Comparison of ENCODE assay signal across 22 mouse cellular contexts in the genomic region with DNA sequence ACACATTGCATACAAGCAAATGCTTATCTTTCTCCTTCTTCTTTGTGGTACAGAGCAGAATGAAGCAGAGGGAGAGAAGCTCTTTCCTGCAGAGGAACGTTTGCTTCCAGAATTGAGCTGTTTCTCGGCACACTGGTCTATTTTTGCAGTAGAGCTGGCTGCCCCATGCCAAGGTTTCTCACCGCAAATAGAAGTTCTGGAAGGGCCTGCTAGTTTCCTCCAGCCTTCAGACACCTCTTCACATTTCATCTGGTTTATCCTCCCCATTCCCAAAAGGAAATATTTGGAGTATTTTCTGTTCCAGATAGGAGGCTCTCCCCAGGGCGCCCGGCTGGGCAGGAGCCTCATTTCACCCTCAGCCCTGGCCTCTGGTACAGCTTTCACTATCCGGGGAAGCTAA.
A peak's percentile ranks its signal among the peaks of the same experiment; 100 is the strongest.
DNase-seq lines count a peak whose midpoint lies in the region; ATAC-seq lines count a peak whose summit lies in the region.
"Had no signal": no experiment of that assay in that cellular context is flagged by ENCODE, and none has a peak within 500 bp of the region (broad histone marks: within the 10 kb centered on the region; RNA-seq: fewer than 3 reads in every experiment).

No protein-coding gene starts in this region.

- no peaks in the 10 kb centered on the region for H3K36me3 ChIP-seq in hindbrain, embryonic 14.5 days (replicated peaks; ENCODE audit: control insufficient read depth, insufficient read depth)
- H3K36me3 ChIP-seq: embryonic facial prominence, embryonic 15.5 days; hindbrain, embryonic 10.5 days; liver, embryonic 13.5 days had no signal

- no peak overlapping the region for H3K27ac ChIP-seq in hindbrain, embryonic 14.5 days
- H3K27ac ChIP-seq: embryonic facial prominence, embryonic 15.5 days; hindbrain, embryonic 10.5 days; liver, embryonic 13.5 days had no signal

- no peak for ATAC-seq in monocyte, adult 5-6 weeks (replicated peaks; ENCODE audit: insufficient number of reproducible peaks, low FRiP score, low TSS enrichment, poor library complexity, severe bottlenecking)
- ATAC-seq in hindbrain, embryonic 14.5 days (ENCODE audit: low FRiP score) = no peak
- ATAC-seq: CD4-positive, CD25-positive, alpha-beta regulatory T cell, adult 4 months; midbrain, embryonic 16.5 days; Patski had no signal

- H3K4me2 ChIP-seq in hindbrain, embryonic 14.5 days (replicated peaks) = no peak overlapping the region
- H3K4me2 ChIP-seq: embryonic facial prominence, embryonic 15.5 days; liver, embryonic 13.5 days; lung, embryonic 14.5 days had no signal

- WGBS in hindbrain, embryonic 14.5 days = 91% methylated on average over 6 of the region's 6 CpGs

- peak; percentile 33 to 66 for DNase-seq in frontal cortex, adult 2 months (ENCODE audit: extremely low spot score in 1 of 2, low spot score in 1 of 2)
- DNase-seq in frontal cortex, postnatal 14 days (ENCODE audit: low spot score in 2 of 2) = no peak
- DNase-seq in left cerebral cortex, adult 11 months (ENCODE audit: low spot score) = peak; percentile 35
- no peak for DNase-seq in left cerebral cortex, postnatal 10 days (ENCODE audit: extremely low spot score in 1 of 2, low spot score in 2 of 2)
- DNase-seq in heart, adult 9 months (ENCODE audit: low spot score in 2 of 2) = peak; percentile 23 to 34
- peak; percentile 26 to 58 for DNase-seq in right cerebral cortex, postnatal 36 days (ENCODE audit: low spot score in 2 of 2)
- DNase-seq in hindbrain, embryonic 14.5 days (ENCODE audit: low spot score) = no peak
- DNase-seq: adrenal gland, adult 8-10 months; cerebellum, adult 11-12 months; cerebellum, postnatal 25 days; kidney, adult 11 months; liver, embryonic 13.5 days; lung, embryonic 14.5 days; lung, postnatal 36 days; spleen, adult 18-20 months; thymus, postnatal 4 days had no signal

- H3K9ac ChIP-seq in hindbrain, embryonic 14.5 days = no peak overlapping the region
- H3K9ac ChIP-seq: embryonic facial prominence, embryonic 15.5 days; liver, embryonic 13.5 days; lung, embryonic 14.5 days had no signal

- no peaks in the 10 kb centered on the region for H3K27me3 ChIP-seq in hindbrain, embryonic 14.5 days (ENCODE audit: control insufficient read depth, insufficient read depth, low read length)
- H3K27me3 ChIP-seq: embryonic facial prominence, embryonic 15.5 days; liver, embryonic 13.5 days; Patski had no signal

- intact Hi-C loops in left cerebral cortex, postnatal 10 days (cut with DNase I) = no loop called here

- no peaks in the 10 kb centered on the region for H3K9me3 ChIP-seq in hindbrain, embryonic 14.5 days (ENCODE audit: control insufficient read depth, low read length)
- H3K9me3 ChIP-seq: embryonic facial prominence, embryonic 15.5 days; hindbrain, embryonic 10.5 days; liver, embryonic 13.5 days had no signal

- no peaks in the 10 kb centered on the region for H3K4me1 ChIP-seq in hindbrain, embryonic 14.5 days (replicated peaks; ENCODE audit: control insufficient read depth, insufficient read depth, low read length)
- H3K4me1 ChIP-seq: embryonic facial prominence, embryonic 15.5 days; hindbrain, embryonic 10.5 days had no signal

- H3K4me3 ChIP-seq in hindbrain, embryonic 14.5 days (replicated peaks; ENCODE audit: low read length) = no peak overlapping the region
- H3K4me3 ChIP-seq: embryonic facial prominence, embryonic 15.5 days; hindbrain, embryonic 10.5 days; liver, embryonic 13.5 days had no signal

Comparison
In these comparisons a context has a peak if more than half of its experiments do, and no peak if none do; other contexts are left out.
1. DNase-seq: peak in frontal cortex, adult 2 months (2 of 2), left cerebral cortex, adult 11 months (single experiment), heart, adult 9 months (2 of 2) and right cerebral cortex, postnatal 36 days (2 of 2); none in frontal cortex, postnatal 14 days (0 of 2), left cerebral cortex, postnatal 10 days (0 of 2) and hindbrain, embryonic 14.5 days (single experiment).